Mouse (Mus musculus): ENCODE measurements around the gene Osbpl3.

DNA sequence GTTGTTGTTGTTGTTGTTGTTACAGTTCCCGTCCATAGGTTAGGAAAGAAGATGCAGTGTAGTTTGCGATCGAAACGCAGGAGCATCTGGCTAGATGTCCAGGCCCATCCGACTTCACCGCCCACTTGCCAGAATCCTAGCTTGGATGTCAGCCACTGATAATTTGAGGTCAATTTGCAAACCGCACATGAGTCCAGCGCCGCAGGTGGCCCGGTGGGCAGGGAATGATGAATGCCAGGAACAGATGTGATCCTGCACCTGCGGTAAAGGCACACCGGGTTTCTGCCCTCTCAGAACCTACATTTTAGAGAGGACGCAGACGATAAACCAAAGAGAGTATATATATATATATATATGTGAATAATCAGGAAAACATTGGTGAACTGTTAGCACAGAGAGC lies 705 bp upstream of the Osbpl3 start:
- TF ChIP-seq POLR2A (IDR thresholded peaks at IDR 0.05; ENCODE audit: borderline replicate concordance, extremely low read depth, low read depth, low read length) = no peak
- no peak for TF ChIP-seq CTCF (IDR thresholded peaks at IDR 0.05; ENCODE audit: insufficient read depth, low read length)

All from lung, adult 2 months (tissue).